Mouse (Mus musculus) thymus, adult 2 months (tissue): ENCODE measurements at regions not wholly inside any gene's neighbourhood (a gene's known extent, or its start where the extent isn't known, plus 50 kb on each side); places are given as distances from the start of the nearest gene placed in this dataset.

Experiments
- DNase-seq: peaks from one replicate; pipeline ENCODE4 v3.0.0; 2021
- H3K27ac ChIP-seq: fragments of 200-500 bp; 2 replicates; pipeline ENCODE4 v1.5.1; 2012; ENCODE audit warnings: low read length, control low read depth; ENCODE audit not compliant: control insufficient read depth, insufficient read depth
- H3K27me3 ChIP-seq: fragments of 200-500 bp; 2 replicates; pipeline ENCODE4 v1.6.1; 2012; ENCODE audit warnings: mild to moderate bottlenecking, low read length, moderate library complexity, mixed read lengths; ENCODE audit not compliant: control insufficient read depth, insufficient read depth
- H3K36me3 ChIP-seq: fragments of 200-500 bp; 2 replicates; pipeline ENCODE4 v1.6.1; 2012; ENCODE audit warnings: mild to moderate bottlenecking, low read length, moderate library complexity; ENCODE audit not compliant: control insufficient read depth, insufficient read depth
- H3K4me1 ChIP-seq: fragments of 200-500 bp; replicated peaks from 2 replicates; pipeline ENCODE4 v1.6.1; 2012; ENCODE audit warnings: low read length; ENCODE audit not compliant: control insufficient read depth, insufficient read depth
- H3K4me3 ChIP-seq: fragments of 200-500 bp; 2 replicates; pipeline ENCODE4 v1.5.1; 2012; ENCODE audit warnings: mild to moderate bottlenecking, low read length, control low read depth, moderate library complexity; ENCODE audit not compliant: control insufficient read depth, insufficient read depth
- CTCF ChIP-seq: fragments of 200-500 bp; IDR thresholded peaks from 2 replicates; pipeline ENCODE4 v1.5.1; 2012; ENCODE audit warnings: mild to moderate bottlenecking, control low read depth, low read length, moderate library complexity, borderline replicate concordance; ENCODE audit not compliant: control insufficient read depth, poor library complexity, insufficient read depth; ENCODE audit errors: extremely low read depth
- POLR2A ChIP-seq: fragments of 200-500 bp; IDR thresholded peaks from 2 replicates; pipeline ENCODE4 v1.6.1; 2012; ENCODE audit warnings: mild to moderate bottlenecking, low read length, control low read depth, moderate library complexity; ENCODE audit not compliant: control insufficient read depth, poor library complexity, insufficient read depth; ENCODE audit errors: extremely low read depth
- WGBS: fragments of 180-500 bp; shearing (Covaris S2); methylation state at CpG from one replicate; pipeline ENCODE4 v1.1.7; 2018; 5-methylcytosine and 5-hydroxymethylcytosine counted together

- no peak overlapping the region for H3K4me3 ChIP-seq
- no peak for TF ChIP-seq CTCF
- no peak for TF ChIP-seq POLR2A
- 13% methylated on average over 2 of the region's 2 CpGs for WGBS
- peak overlapping the region; percentile 89 for H3K27ac ChIP-seq
- peaks cover 30% of the 10 kb centered on the region for H3K4me1 ChIP-seq
- DNase-seq = peak; percentile 43
- H3K36me3 ChIP-seq = no peaks in the 10 kb centered on the region
- H3K27me3 ChIP-seq = no peaks in the 10 kb centered on the region
Measured at GRCm38 (mm10) chr8:34605031-34605430, 493.5 kb upstream of the Gm10131 start.

- no peak overlapping the region for H3K4me3 ChIP-seq
- 6% methylated on average over 2 of the region's 2 CpGs for WGBS
- H3K27me3 ChIP-seq = no peaks in the 10 kb centered on the region
- no peak for TF ChIP-seq POLR2A
- no peak for TF ChIP-seq CTCF
- DNase-seq = peak; percentile 58
- peak overlapping the region; percentile 96 for H3K27ac ChIP-seq
- H3K4me1 ChIP-seq = peaks cover 30% of the 10 kb centered on the region
- no peaks in the 10 kb centered on the region for H3K36me3 ChIP-seq
Measured at GRCm38 (mm10) chr8:34604581-34604980, 493.0 kb upstream of the Gm10131 start.

GRCm38 (mm10) chr8:34601426-34601953, 490.0 kb upstream of the Gm10131 start:
- no peak for TF ChIP-seq POLR2A
- TF ChIP-seq CTCF = no peak
- 96% methylated on average over 3 of the region's 3 CpGs for WGBS
- no peaks in the 10 kb centered on the region for H3K36me3 ChIP-seq
- H3K27ac ChIP-seq = no peak overlapping the region
- no peak for DNase-seq
- H3K4me3 ChIP-seq = no peak overlapping the region
- H3K4me1 ChIP-seq = peaks cover 21% of the 10 kb centered on the region
- no peaks in the 10 kb centered on the region for H3K27me3 ChIP-seq

GRCm38 (mm10) chr8:34600880-34601279, 489.3 kb upstream of the Gm10131 start:
- Histone ChIP-seq H3K36me3 (no peaks in the 10 kb centered on the region), H3K4me3 (no peak overlapping the region), H3K27ac (no peak overlapping the region), H3K27me3 (no peaks in the 10 kb centered on the region), H3K4me1 (peaks cover 19% of the 10 kb centered on the region)
- no peak for DNase-seq
- 94% methylated on average over 5 of the region's 5 CpGs for WGBS
- TF ChIP-seq POLR2A (no peak), CTCF (no peak)

- 89% methylated on average over 5 of the region's 5 CpGs for WGBS
- no peak for DNase-seq
- Histone ChIP-seq H3K36me3 (no peaks in the 10 kb centered on the region), H3K4me3 (no peak overlapping the region), H3K27ac (no peak overlapping the region), H3K27me3 (no peaks in the 10 kb centered on the region), H3K4me1 (peaks cover 8% of the 10 kb centered on the region)
- TF ChIP-seq CTCF = no peak
- TF ChIP-seq POLR2A = no peak
Measured at GRCm38 (mm10) chr8:34596593-34596992, 485.1 kb upstream of the Gm10131 start.

GRCm38 (mm10) chr8:34590976-34591749, 479.6 kb upstream of the Gm10131 start:
- Histone ChIP-seq H3K27me3 (no peaks in the 10 kb centered on the region), H3K27ac (no peak overlapping the region), H3K4me3 (no peak overlapping the region), H3K36me3 (no peaks in the 10 kb centered on the region), H3K4me1 (0 out of 2 replicates have a peak, but pooled peaks cover 3% of the 10 kb centered on the region)
- TF ChIP-seq CTCF (no peak), POLR2A (no peak)
- 95% methylated on average over 8 of the region's 8 CpGs for WGBS
- DNase-seq = no peak

- DNase-seq = no peak
- TF ChIP-seq CTCF = no peak
- H3K36me3 ChIP-seq = no peaks in the 10 kb centered on the region
Measured at GRCm38 (mm10) chr8:34578043-34578442, 466.5 kb upstream of the Gm10131 start.

More at GRCm38 (mm10) chr8:34578043-34578442, 466.5 kb upstream of the Gm10131 start:
- Histone ChIP-seq H3K4me3 (no peak overlapping the region), H3K27me3 (no peaks in the 10 kb centered on the region), H3K4me1 (no peaks in the 10 kb centered on the region; the same call in 1 of the 2 replicates), H3K27ac (no peak overlapping the region)
- WGBS = 90% methylated on average over 4 of the region's 4 CpGs
